Mouse (Mus musculus) frontal cortex, postnatal 36 days (tissue): ENCODE measurements around the gene Flvcr1.
"Not testable (repeated sequence)": the region's sequence is repeated elsewhere in the genome, so short reads cannot be mapped to it uniquely, and the experiment has no call there.

ENCODE experiments used
- DNase-seq, 2 experiments: peaks; one replicate each; pipeline ENCODE4 v3.0.0; 2022; ENCODE audit warnings: low spot score in 2 of 2

The Flvcr1 gene

DNA sequence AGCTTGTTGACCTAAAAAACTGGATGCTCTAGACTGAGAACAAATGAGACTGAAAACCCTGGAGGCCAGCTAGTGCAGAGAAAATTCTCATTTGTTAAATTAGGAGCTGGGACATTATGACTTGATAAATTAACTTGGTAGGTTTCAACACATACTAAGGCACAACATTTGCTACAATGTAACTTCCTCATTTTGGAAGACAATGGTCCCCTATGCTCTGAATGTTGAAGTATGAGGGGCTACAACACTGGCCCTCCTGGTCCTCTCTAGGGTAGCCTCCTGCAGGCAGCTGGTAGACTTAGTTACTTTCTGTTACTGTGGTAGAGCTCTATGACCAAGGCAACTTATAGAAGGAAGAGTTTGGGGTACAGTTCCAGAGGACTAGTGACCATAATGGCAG lies 15.4 kb upstream of the Flvcr1 start:
- DNase-seq: no peak

DNA sequence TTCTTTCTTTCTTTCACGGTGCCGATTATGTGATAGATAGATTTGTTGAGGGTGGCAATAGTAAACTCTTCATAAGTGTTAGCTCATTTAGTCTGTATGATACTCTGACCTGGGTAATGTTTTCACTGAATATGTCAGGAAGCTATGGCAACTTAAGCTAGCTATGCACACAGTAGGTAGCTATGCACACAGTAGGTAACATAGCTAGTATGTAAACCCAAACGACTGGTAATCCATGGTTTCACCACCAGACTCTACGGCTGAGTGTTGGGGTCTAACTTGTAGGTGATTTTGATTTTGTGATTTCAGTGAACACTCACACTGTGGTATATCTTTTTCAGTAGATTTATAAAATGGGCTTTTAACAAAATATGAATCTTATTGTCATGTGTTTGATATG lies 12.0 kb upstream of the Flvcr1 start:
- no peak for DNase-seq

GRCm38 (mm10) chr1:191036554-191037334 lies 10.8 kb upstream of the Flvcr1 start, which contains the start of gene Spata45:
Gene Spata45 (plus strand): TSS chr1:191036639.
- no peak for DNase-seq

- no peak for DNase-seq
These were observed 9.7 kb upstream of the Flvcr1 start for GRCm38 (mm10) chr1:191035649-191036048.

- not testable (repeated sequence) for DNase-seq
These were observed 5.0 kb upstream of the Flvcr1 start for GRCm38 (mm10) chr1:191030922-191031425.

DNA sequence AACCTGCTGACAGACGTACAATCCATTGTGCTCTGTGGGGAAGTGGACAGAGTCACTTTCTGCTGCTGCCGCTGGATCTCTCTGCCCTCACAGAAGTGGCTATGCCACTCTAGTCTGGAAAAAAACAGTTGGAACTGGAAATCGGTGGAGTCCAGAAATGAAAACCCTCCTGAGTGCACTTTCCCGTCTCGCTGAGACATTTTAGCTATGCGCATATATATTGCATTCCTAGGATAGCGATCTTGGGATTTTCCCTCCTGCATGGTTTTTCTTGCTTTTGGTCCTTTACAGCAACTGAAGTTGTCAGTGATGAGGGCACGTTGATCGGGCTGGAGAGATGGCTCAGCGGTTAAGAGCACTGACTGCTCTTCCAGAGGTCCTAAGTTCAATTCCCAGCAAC lies 4.2 kb upstream of the Flvcr1 start:
- no peak for DNase-seq

DNA sequence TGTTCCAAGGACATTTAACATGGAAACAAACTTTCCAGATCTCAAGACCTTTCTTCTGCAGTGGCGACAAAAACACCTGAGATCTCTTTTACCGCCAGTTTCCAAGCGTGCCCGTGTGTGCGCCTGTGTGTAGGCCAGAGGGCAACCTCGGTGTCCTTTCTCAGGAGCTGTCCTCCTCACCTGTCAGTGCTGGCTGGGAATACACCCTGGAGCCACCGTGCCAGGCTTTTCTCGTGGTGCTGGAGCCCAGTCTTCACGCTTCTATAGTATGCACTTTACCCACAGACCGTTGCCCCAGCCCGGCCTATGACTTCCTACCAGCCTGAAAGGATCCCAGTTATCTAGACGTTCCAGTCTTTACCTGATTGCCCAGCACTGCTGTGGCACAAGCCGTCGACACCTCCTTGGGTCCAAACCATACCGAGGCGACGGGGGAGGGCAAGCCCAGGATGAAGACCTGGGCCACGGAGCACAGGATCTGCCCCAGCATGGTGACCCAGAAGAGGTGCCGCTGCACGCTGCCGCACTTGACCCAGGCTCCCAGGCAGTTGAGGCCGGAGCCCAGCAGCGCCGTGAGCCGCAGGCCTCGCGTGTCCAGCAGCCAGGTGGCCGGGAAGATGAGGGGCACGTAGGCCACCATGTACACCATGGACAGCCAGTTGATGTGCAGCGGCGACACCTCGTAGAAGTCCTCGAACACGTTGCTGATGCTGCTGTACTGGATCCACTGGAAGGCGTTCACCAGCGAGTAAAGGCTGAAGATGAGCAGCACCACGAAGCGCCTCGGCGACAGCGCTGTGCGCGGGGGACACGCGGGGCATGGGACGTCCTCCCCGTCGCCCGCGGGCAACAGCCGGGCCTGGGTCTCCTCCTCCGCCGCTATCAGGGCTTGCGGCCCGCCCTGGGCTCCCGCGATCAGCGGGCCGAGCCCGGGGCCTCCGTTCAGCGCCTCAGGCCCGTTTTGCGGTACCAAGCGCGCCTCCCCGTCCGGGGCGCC lies 644 bp downstream of the Flvcr1 start:
- peak; percentile 50 to 55 for DNase-seq

GRCm38 (mm10) chr1:191023806-191024205 lies 2.2 kb downstream of the Flvcr1 start:
- DNase-seq: not testable (repeated sequence)

- no peak for DNase-seq
These were observed 2.8 kb downstream of the Flvcr1 start for GRCm38 (mm10) chr1:191023140-191023539.

DNA sequence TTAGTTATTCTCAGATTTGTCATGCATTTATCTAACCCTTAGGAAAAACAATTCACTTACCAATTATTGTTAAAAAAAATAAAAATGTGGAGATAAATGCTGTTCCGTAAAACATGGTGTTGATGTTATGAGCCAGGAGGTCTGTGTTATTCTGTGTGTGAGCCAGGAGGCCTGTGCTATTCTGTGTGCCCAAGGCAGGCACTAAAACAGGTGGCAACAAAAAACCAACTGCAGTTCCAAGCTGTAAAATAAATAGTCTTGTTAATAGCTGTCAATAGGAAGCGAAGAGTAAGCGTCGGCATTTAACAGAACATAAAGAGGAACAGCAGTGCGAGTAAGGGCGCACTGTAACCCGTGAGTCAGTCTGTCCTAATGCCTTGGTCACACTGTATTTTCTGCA lies 4.9 kb downstream of the Flvcr1 start:
- no peak for DNase-seq

GRCm38 (mm10) chr1:191020217-191020924 lies 5.6 kb downstream of the Flvcr1 start:
- no peak for DNase-seq

DNA sequence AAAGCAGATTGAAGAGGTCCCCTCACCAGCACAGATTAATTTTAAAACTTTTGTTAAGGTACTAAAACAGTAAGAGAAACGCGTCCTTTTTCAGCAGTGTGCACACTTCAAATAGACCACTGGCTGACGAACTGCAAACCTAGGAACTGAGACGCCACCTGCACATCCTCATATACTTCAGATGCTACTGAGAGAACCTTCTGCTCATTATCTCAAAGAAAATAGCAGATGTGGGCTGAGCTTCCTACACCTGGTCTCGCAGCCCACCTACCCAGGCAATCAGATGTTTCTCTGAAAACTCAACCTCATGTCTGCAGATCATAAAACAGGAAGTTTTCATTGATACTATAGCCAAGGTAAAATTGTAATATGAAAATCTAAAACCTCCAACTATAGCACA lies 6.2 kb downstream of the Flvcr1 start:
- no peak for DNase-seq

GRCm38 (mm10) chr1:191014271-191014670 lies 11.7 kb downstream of the Flvcr1 start:
- no peak for DNase-seq

DNA sequence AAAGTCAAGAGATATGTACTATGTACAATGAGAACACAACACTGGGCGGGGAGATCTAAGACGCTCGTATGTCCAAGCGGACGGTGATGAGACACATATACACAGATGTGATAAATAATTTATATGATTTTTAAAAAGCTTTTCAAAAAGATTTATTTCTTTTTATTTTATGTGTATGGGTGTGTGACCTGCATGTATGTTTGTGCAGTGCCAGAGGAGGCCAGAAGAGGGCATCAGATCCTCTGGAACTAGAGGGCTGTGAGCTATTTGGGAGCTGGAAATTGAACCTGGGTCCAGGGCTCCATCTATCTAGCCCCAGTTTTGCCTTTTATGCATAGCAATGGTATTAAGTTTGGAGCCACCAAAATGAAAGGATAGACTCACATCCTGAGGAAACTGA lies 17.3 kb downstream of the Flvcr1 start:
- DNase-seq: no peak

GRCm38 (mm10) chr1:191002201-191002600 lies 23.8 kb downstream of the Flvcr1 start:
- DNase-seq: no peak

GRCm38 (mm10) chr1:191000686-191001085 lies 25.3 kb downstream of the Flvcr1 start:
- DNase-seq: no peak

DNA sequence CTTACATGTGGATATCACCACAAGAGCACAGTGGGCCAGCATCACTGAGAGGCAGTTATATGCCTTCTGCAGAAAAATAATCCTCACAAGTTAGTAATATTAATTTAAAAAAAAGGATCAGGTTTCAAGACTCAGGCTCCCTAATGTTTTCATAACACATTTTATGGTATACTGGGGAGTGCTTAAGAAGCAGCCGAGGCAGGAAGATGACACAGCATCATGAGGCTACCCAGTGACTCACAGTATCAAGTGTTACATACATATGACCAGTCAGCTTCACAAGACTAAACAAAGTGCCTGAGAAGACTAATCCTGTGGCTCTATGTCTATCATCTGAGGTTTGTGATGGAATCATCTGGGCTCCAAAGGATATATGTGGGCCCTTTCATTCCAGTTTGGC lies 27.9 kb downstream of the Flvcr1 start:
- no peak for DNase-seq

DNA sequence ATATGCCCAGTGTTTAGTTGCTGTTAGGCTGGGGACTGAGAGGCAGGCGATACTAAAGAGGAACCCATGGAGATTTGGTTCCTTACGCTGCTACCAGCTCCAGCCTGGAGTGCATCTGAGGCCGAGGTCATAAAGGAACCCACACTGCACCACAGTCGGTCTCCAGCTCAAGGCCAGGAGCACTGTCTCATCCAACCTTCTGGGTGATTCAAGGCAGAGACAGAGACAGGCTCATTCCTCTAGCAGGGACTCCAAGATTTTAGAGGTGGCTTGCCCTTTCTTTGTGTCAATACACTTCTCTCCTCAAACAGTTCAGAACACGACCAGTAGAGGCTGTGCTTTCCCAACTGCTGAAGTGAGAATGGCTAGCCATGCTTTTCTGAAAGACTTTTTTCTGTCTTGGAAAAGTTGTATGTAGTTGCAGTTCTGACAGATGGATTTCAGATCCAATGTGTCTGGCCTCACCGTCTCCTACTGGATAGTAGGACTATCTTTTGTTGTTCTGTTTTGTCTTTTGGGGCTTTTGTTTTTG lies 29.5 kb downstream of the Flvcr1 start:
- no peak for DNase-seq

- DNase-seq: peak; percentile 31 to 32
These were observed 30.4 kb downstream of the Flvcr1 start for GRCm38 (mm10) chr1:190995548-190995947.

DNA sequence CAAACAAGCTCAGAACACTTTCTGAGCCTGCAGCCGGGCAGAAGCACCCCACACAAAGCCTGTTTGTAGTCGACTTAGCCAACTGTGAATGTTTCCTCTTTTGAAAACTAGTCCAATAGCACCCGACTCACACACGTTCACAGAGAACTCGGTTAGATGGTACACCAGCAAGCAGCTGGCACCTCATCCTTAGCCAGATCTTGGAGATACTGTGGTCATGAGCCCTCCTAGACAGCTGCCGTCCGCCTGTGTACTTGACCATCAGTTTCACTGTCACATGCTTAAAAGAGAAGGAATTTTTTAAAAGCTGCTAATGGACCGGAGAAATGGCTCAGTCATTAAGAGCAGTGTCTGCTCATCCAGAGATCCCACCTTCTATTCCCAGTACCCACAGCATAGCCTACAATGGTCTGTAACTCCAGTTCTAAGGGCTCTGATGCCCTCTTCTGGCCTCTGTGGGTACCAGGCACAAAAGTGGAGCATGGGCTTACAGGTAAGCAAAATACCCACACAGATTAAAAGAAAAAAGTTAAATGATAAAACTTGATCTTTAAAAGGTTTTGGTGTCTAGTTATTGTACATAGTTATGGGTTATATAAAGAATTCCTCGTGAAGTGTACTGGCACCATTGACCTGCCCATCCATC lies 36.4 kb downstream of the Flvcr1 start:
- DNase-seq: no peak

DNA sequence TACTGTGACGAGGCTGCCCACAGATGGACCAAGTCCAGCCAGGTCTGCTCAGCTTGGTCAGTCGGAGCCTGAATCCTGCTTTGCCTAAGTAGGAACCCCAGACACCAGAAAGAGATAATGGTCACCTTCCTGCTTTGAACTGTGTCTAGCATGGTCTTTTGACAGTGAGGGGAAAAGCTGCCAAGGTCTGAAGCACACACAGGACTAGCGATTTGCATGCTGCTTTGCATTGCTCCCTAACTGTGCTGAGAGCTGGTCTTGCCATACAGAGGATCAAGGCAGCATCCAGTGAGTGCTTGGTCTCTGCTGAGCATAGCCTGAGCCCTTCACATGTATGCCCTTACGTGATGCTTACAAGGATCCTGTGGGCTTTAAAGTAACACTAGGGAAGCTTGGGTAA lies 44.5 kb downstream of the Flvcr1 start:
- DNase-seq: no peak
